Mouse (Mus musculus): ENCODE results near the gene Cpt1a. TPM values are rescaled to one million over a fixed set of nuclear protein-coding genes. Genes with fewer than 3 reads are reported as not detected.

The Cpt1a gene
- polyA plus RNA-seq, 1 experiment from 2014 or later = 24.3 TPM

GRCm38 (mm10) chr19:3347784-3348183 is 25.6 kb downstream of the Cpt1a start:
- Histone ChIP-seq H3K4me1 (replicated peaks; ENCODE audit: control insufficient read depth, insufficient read depth, low read length) (peaks cover 3% of the 10 kb centered on the region; the same call in 1 of the 2 replicates), H3K4me3 (ENCODE audit: low read depth, low read length) (no peak overlapping the region), H3K27me3 (replicated peaks; ENCODE audit: control insufficient read depth, insufficient read depth, low read length) (no peaks in the 10 kb centered on the region), H3K4me2 (ENCODE audit: low read length) (no peak overlapping the region), H3K36me3 (ENCODE audit: control insufficient read depth, insufficient read depth, low read length) (no peaks in the 10 kb centered on the region), H3K9ac (ENCODE audit: low read length) (no peak overlapping the region), H3K27ac (ENCODE audit: low read depth) (no peak overlapping the region), H3K9me3 (ENCODE audit: control insufficient read depth, low read length) (peaks cover 2% of the 10 kb centered on the region; the same call in 1 of the 2 replicates)
- 93% methylated on average over 1 of the region's 1 CpGs for WGBS
- DNase-seq (ENCODE audit: low spot score) (no peak), ATAC-seq (replicated peaks; ENCODE audit: low FRiP score, low TSS enrichment, low read depth) (no peak)

- Histone ChIP-seq H3K36me3 (ENCODE audit: control insufficient read depth, insufficient read depth, low read length) (0 out of 2 replicates have a peak, but pooled peaks cover 5% of the 10 kb centered on the region), H3K4me2 (ENCODE audit: low read length) (no peak overlapping the region), H3K4me1 (replicated peaks; ENCODE audit: control insufficient read depth, insufficient read depth, low read length) (no peaks in the 10 kb centered on the region), H3K4me3 (ENCODE audit: low read depth, low read length) (no peak overlapping the region), H3K27ac (ENCODE audit: low read depth) (0 out of 2 replicates have a peak overlapping the region, but pooled peaks have one; percentile 30), H3K9me3 (ENCODE audit: control insufficient read depth, low read length) (no peaks in the 10 kb centered on the region), H3K9ac (ENCODE audit: low read length) (no peak overlapping the region), H3K27me3 (replicated peaks; ENCODE audit: control insufficient read depth, insufficient read depth, low read length) (no peaks in the 10 kb centered on the region)
- ATAC-seq (replicated peaks; ENCODE audit: low FRiP score, low TSS enrichment, low read depth) (no peak), DNase-seq (ENCODE audit: low spot score) (no peak)
- whole genome bisulfite sequencing = 60% methylated on average over 7 of the region's 7 CpGs
Measured at GRCm38 (mm10) chr19:3353415-3354111, 31.4 kb downstream of the Cpt1a start.

- Histone ChIP-seq H3K9me3 (ENCODE audit: control insufficient read depth, low read length) (no peaks in the 10 kb centered on the region), H3K4me2 (ENCODE audit: low read length) (no peak overlapping the region), H3K4me1 (replicated peaks; ENCODE audit: control insufficient read depth, insufficient read depth, low read length) (no peaks in the 10 kb centered on the region), H3K4me3 (ENCODE audit: low read depth, low read length) (no peak overlapping the region), H3K27me3 (replicated peaks; ENCODE audit: control insufficient read depth, insufficient read depth, low read length) (no peaks in the 10 kb centered on the region), H3K9ac (ENCODE audit: low read length) (no peak overlapping the region), H3K36me3 (ENCODE audit: control insufficient read depth, insufficient read depth, low read length) (0 out of 2 replicates have a peak, but pooled peaks cover 5% of the 10 kb centered on the region), H3K27ac (ENCODE audit: low read depth) (no peak overlapping the region)
- ATAC-seq (replicated peaks; ENCODE audit: low FRiP score, low TSS enrichment, low read depth) (no peak), DNase-seq (ENCODE audit: low spot score) (no peak)
- 62% methylated on average over 5 of the region's 5 CpGs for WGBS
Measured at GRCm38 (mm10) chr19:3355096-3355495, 33.0 kb downstream of the Cpt1a start.

- no peaks in the 10 kb centered on the region for H3K27me3 ChIP-seq (replicated peaks; ENCODE audit: control insufficient read depth, insufficient read depth, low read length)
- no peaks in the 10 kb centered on the region for H3K9me3 ChIP-seq (ENCODE audit: control insufficient read depth, low read length)
- no peak overlapping the region for H3K4me2 ChIP-seq (ENCODE audit: low read length)
- 0 out of 2 replicates have a peak, but pooled peaks cover 5% of the 10 kb centered on the region for H3K36me3 ChIP-seq (ENCODE audit: control insufficient read depth, insufficient read depth, low read length)
- WGBS = 72% methylated on average over 5 of the region's 5 CpGs
- DNase-seq (ENCODE audit: low spot score) (no peak), ATAC-seq (replicated peaks; ENCODE audit: low FRiP score, low TSS enrichment, low read depth) (no peak)
- H3K27ac ChIP-seq (ENCODE audit: low read depth) = no peak overlapping the region
- H3K4me1 ChIP-seq (replicated peaks; ENCODE audit: control insufficient read depth, insufficient read depth, low read length) = no peaks in the 10 kb centered on the region
- H3K9ac ChIP-seq (ENCODE audit: low read length) = no peak overlapping the region
- no peak overlapping the region for H3K4me3 ChIP-seq (ENCODE audit: low read depth, low read length)
Measured at GRCm38 (mm10) chr19:3356516-3356915, 34.4 kb downstream of the Cpt1a start.

- H3K27ac ChIP-seq (ENCODE audit: low read depth) = no peak overlapping the region
- no peaks in the 10 kb centered on the region for H3K27me3 ChIP-seq (replicated peaks; ENCODE audit: control insufficient read depth, insufficient read depth, low read length)
- no peaks in the 10 kb centered on the region for H3K4me1 ChIP-seq (replicated peaks; ENCODE audit: control insufficient read depth, insufficient read depth, low read length)
- WGBS = 75% methylated on average over 4 of the region's 4 CpGs
- DNase-seq (ENCODE audit: low spot score) (no peak), ATAC-seq (replicated peaks; ENCODE audit: low FRiP score, low TSS enrichment, low read depth) (no peak)
- no peaks in the 10 kb centered on the region for H3K9me3 ChIP-seq (ENCODE audit: control insufficient read depth, low read length)
- H3K9ac ChIP-seq (ENCODE audit: low read length) = no peak overlapping the region
- peaks cover 5% of the 10 kb centered on the region; the same call in 1 of the 2 replicates for H3K36me3 ChIP-seq (ENCODE audit: control insufficient read depth, insufficient read depth, low read length)
- H3K4me3 ChIP-seq (ENCODE audit: low read depth, low read length) = no peak overlapping the region
- H3K4me2 ChIP-seq (ENCODE audit: low read length) = no peak overlapping the region
Measured at GRCm38 (mm10) chr19:3357620-3358019, 35.5 kb downstream of the Cpt1a start.

- peaks cover 9% of the 10 kb centered on the region; the same call in 1 of the 2 replicates for H3K36me3 ChIP-seq (ENCODE audit: control insufficient read depth, insufficient read depth, low read length)
- no peaks in the 10 kb centered on the region for H3K4me1 ChIP-seq (replicated peaks; ENCODE audit: control insufficient read depth, insufficient read depth, low read length)
Measured at GRCm38 (mm10) chr19:3359841-3360588, 37.9 kb downstream of the Cpt1a start.

GRCm38 (mm10) chr19:3363510-3363909 is 41.4 kb downstream of the Cpt1a start:
- Histone ChIP-seq H3K4me3 (ENCODE audit: low read depth, low read length) (no peak overlapping the region), H3K9me3 (ENCODE audit: control insufficient read depth, low read length) (no peaks in the 10 kb centered on the region), H3K36me3 (ENCODE audit: control insufficient read depth, insufficient read depth, low read length) (peaks cover 13% of the 10 kb centered on the region; the same call in 1 of the 2 replicates), H3K4me1 (replicated peaks; ENCODE audit: control insufficient read depth, insufficient read depth, low read length) (no peaks in the 10 kb centered on the region), H3K27me3 (replicated peaks; ENCODE audit: control insufficient read depth, insufficient read depth, low read length) (no peaks in the 10 kb centered on the region), H3K27ac (ENCODE audit: low read depth) (no peak overlapping the region), H3K4me2 (ENCODE audit: low read length) (no peak overlapping the region), H3K9ac (ENCODE audit: low read length) (no peak overlapping the region)
- DNase-seq (ENCODE audit: low spot score) = no peak
- 92% methylated on average over 4 of the region's 4 CpGs for WGBS
- no peak for ATAC-seq (replicated peaks; ENCODE audit: low FRiP score, low TSS enrichment, low read depth)

More at GRCm38 (mm10) chr19:3359841-3360588, 37.9 kb downstream of the Cpt1a start:
- Histone ChIP-seq H3K4me3 (ENCODE audit: low read depth, low read length) (no peak overlapping the region), H3K27ac (ENCODE audit: low read depth) (no peak overlapping the region), H3K4me2 (ENCODE audit: low read length) (no peak overlapping the region), H3K9me3 (ENCODE audit: control insufficient read depth, low read length) (no peaks in the 10 kb centered on the region), H3K27me3 (replicated peaks; ENCODE audit: control insufficient read depth, insufficient read depth, low read length) (no peaks in the 10 kb centered on the region), H3K9ac (ENCODE audit: low read length) (no peak overlapping the region)
- ATAC-seq (replicated peaks; ENCODE audit: low FRiP score, low TSS enrichment, low read depth) = no peak
- WGBS = 88% methylated on average over 13 of the region's 13 CpGs
- DNase-seq (ENCODE audit: low spot score) = no peak

- ATAC-seq (replicated peaks; ENCODE audit: low FRiP score, low TSS enrichment, low read depth) (no peak), DNase-seq (ENCODE audit: low spot score) (no peak)
- Histone ChIP-seq H3K4me1 (replicated peaks; ENCODE audit: control insufficient read depth, insufficient read depth, low read length) (no peaks in the 10 kb centered on the region), H3K27ac (ENCODE audit: low read depth) (no peak overlapping the region), H3K27me3 (replicated peaks; ENCODE audit: control insufficient read depth, insufficient read depth, low read length) (no peaks in the 10 kb centered on the region), H3K9ac (ENCODE audit: low read length) (no peak overlapping the region), H3K4me3 (ENCODE audit: low read depth, low read length) (no peak overlapping the region), H3K4me2 (ENCODE audit: low read length) (no peak overlapping the region), H3K9me3 (ENCODE audit: control insufficient read depth, low read length) (no peaks in the 10 kb centered on the region), H3K36me3 (ENCODE audit: control insufficient read depth, insufficient read depth, low read length) (peaks cover 18% of the 10 kb centered on the region; the same call in 1 of the 2 replicates)
- WGBS = 96% methylated on average over 3 of the region's 3 CpGs
Measured at GRCm38 (mm10) chr19:3365089-3365488, 43.0 kb downstream of the Cpt1a start.

Data from intestine, embryonic 14.5 days (tissue).